Mouse (Mus musculus): ENCODE data around the gene Tgfb1.

Gene Tgfb1

GRCm38 (mm10) chr7:25675405-25675804, 11.4 kb upstream of the Tgfb1 start:
- DNase-seq (ENCODE audit: low read depth, low spot score), result no peak

DNA sequence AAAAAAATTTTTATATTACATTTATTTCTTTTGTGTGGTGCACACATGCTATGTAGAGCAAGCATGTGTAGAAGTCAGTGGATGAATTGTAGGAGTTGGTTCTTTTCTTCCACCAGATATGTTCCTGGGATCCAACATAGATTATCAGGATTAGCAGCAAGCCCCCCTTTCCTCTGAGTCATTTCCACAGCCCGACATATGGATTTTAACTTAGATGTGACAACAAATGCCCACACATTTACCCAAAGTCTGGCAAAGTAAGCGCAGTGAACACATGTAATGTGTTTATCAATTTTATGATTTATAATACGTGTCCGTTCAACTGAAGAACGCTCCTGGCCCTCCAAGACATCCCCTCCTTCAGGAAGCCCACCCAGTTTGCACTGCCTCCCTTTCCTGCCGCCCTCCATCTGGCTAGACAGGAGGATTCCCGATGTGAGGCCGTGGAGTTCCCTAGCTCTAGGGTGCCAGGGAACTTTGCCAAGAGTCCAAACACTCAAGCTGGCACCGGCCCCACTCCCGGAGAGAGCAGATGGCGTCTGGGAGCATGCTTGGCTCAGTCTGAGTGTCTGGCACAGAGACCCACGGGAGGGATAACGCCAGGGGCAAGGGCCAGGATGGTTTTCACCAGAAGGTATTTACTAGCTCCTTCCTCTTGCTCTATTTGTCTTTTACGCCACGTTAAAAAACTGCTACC, 10.6 kb upstream of the Tgfb1 start:
- DNase-seq (ENCODE audit: low read depth, low spot score), result peak; percentile 97

DNA sequence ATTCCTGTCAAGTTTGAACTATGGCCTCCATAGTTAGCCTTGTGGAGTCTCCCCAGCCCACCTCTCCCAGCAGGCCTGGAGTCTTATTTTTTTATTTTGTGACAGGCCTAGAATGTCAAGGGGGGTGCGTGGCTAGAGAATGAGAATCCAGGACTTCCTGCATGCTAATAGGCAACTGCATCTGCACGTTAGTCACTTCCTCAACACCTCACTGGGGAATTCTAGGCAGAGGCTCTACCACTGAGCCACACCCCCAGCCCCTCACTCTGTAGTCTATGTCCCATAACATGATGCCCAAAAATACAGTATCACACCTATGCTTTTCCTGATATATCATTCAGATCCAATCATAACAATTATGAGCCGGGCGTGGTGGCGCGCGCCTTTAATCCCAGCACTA, 9.8 kb upstream of the Tgfb1 start:
- DNase-seq (ENCODE audit: low read depth, low spot score), result no peak

DNA sequence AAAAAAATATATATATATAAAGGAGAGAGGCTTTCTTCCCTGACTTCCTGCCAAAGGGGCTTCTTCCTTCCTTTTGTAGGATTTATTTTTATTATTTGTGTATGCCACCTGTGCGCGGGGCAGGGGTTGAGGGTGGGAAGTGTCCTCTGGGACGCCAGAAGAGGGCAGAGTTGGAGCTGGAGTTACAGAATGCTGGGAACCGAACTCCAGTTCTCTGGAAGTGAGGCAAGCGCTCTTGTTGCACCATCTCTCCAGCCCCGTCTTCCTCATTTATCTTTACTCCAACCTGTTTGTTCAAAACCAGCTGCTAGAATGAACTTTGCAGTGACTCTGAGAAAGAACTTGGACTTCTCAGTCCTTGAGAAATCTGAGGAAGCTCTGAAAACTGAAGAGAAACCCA, 6.8 kb upstream of the Tgfb1 start:
- peak; percentile 35 for DNase-seq (ENCODE audit: low read depth, low spot score)

- peak; percentile 97 for DNase-seq (ENCODE audit: low read depth, low spot score)
These were observed 6.1 kb upstream of the Tgfb1 start, which contains the start of gene B9d2 for GRCm38 (mm10) chr7:25680514-25681258. Gene B9d2, plus strand, starts transcription at chr7:25680780.

- DNase-seq (ENCODE audit: low read depth, low spot score), result no peak
These were observed 5.2 kb upstream of the Tgfb1 start for GRCm38 (mm10) chr7:25681341-25682231.

DNA sequence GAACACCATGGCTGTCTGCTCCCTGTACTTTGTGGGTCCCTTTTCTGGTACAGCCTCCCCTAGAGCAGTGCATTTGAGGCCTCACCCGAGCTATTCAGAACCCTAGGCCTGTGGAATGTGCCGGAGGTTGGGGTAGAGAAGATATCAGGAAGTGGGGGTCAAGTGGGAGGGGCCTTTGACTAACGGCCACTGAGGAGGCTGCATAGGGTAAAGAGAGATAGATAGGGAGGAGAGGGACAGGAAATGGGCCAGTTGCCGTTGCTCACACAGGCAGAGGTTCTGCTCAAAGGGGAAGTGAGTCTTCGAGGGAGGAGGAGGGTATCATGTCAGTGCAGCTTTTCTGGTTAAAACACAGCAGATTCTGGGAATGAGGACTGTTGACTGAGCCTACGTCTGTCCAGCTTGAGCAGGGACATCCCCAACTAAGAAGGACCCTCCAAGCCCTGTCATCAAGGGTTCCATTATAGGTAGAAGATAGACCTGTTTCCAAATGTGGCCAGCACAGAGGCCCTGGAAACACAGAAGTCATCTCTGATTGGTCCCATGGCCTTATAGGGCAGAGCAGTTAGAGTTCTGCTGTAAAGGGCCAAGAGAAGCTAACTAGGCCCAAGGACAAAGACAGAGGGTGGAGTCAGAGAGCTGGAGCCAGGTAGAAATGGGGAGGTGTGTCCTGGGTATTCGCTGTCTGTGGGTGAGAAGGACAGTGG, 3.2 kb upstream of the Tgfb1 start:
- peak; percentile 17 for DNase-seq (ENCODE audit: low read depth, low spot score)

GRCm38 (mm10) chr7:25684659-25685058, 2.1 kb upstream of the Tgfb1 start:
- DNase-seq (ENCODE audit: low read depth, low spot score), result no peak

DNA sequence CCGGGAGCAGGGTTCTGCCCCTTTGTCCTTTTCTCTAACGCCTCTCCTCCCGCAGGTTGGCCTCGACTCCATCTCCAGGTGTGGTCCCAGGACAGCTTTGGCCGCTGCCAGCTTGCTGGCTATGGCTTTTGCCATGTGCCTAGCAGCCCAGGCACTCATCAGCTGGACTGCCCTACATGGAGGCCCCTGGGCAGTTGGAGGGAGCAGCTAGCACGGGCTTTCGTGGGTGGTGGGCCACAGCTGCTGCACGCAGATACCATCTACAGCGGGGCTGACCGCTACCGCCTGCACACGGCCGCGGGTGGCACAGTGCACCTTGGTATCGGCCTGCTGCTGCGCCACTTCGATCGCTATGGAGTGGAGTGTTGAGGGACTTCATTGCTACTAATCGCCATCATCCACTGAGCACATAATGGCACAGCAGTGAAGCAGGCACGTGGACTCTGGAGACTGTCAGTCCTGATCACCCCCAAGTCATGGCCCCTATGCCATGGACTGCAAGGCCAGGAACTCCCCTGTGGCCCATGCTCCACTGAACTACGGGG, 804 bp upstream of the Tgfb1 start:
- DNase-seq (ENCODE audit: low read depth, low spot score), result no peak

GRCm38 (mm10) chr7:25687811-25688401, 1.1 kb downstream of the Tgfb1 start:
- DNase-seq (ENCODE audit: low read depth, low spot score), result no peak

GRCm38 (mm10) chr7:25688810-25689586, 2.2 kb downstream of the Tgfb1 start:
- DNase-seq (ENCODE audit: low read depth, low spot score), result peak; percentile 42

GRCm38 (mm10) chr7:25689603-25690021, 2.8 kb downstream of the Tgfb1 start:
- DNase-seq (ENCODE audit: low read depth, low spot score), result no peak

DNA sequence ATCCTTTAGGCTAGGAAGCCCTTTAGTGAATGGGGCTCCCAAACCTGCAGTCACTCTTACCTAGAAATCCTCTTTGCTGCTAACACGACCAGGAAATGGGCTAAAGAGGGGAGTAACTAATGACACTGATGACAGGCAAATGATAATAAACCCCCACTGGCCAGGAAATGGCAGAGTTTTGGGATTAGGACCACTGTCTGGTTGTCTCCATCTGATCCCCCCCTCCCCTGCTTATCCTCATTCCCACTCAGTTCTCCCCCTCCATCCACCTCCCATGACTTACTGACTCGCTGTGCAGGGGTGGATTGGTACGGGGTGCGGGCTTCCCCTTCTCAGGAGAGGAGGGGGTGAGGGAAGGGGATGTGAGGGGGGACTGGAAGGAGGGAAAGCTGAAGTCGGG, 3.2 kb downstream of the Tgfb1 start:
- no peak for DNase-seq (ENCODE audit: low read depth, low spot score)

DNA sequence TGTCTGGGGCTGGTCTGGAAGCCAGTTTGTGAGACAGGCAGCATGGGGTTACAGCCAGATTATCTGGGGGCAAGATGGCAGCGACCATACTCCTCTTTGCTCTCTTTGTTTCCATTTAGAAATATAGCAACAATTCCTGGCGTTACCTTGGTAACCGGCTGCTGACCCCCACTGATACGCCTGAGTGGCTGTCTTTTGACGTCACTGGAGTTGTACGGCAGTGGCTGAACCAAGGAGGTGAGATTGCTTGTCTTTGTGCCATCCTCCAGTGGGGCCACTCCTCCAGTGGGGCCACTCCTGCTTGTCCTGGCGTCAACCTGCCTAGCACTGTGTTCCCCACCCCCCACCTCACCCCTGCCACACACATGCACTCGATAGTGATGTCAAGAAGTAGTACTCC, 7.3 kb downstream of the Tgfb1 start:
- DNase-seq (ENCODE audit: low read depth, low spot score), result no peak

DNA sequence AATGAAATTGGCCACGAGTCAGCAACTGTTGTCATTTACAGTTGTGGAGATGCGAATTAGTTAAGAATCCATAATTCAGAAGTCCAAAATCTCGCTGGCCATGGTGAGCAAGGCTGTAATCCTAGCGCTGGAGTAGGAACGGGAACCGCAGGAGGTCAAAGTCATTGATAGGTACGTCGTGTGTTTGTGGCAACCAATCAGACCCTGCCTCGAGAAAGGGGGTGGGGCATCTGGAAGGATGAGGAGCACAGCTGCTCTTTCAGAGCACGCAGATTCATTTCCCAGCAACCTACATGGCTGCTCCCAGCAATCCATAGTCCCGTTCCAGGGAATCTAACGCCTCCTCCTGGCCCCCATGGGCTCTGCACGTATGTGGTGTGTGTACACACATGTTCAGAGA, 13.0 kb downstream of the Tgfb1 start:
- DNase-seq (ENCODE audit: low read depth, low spot score), result no peak

- DNase-seq (ENCODE audit: low read depth, low spot score), result no peak
These were observed 13.9 kb downstream of the Tgfb1 start for GRCm38 (mm10) chr7:25700732-25701131.

GRCm38 (mm10) chr7:25702350-25702749, 15.5 kb downstream of the Tgfb1 start:
- no peak for DNase-seq (ENCODE audit: low read depth, low spot score)

GRCm38 (mm10) chr7:25703793-25704494, 17.1 kb downstream of the Tgfb1 start:
- no peak for DNase-seq (ENCODE audit: low read depth, low spot score)

- no peak for DNase-seq (ENCODE audit: low read depth, low spot score)
These were observed 18.0 kb downstream of the Tgfb1 start for GRCm38 (mm10) chr7:25704716-25705364.

Data from brain, adult 2 months (tissue).